Mouse (Mus musculus) cerebellum, adult 8-10 months (tissue): Measurements from ENCODE around the gene Il17rb.

Experiments
- DNase-seq: peaks from one replicate; pipeline ENCODE4 v3.0.0; 2022

The Il17rb gene

DNA sequence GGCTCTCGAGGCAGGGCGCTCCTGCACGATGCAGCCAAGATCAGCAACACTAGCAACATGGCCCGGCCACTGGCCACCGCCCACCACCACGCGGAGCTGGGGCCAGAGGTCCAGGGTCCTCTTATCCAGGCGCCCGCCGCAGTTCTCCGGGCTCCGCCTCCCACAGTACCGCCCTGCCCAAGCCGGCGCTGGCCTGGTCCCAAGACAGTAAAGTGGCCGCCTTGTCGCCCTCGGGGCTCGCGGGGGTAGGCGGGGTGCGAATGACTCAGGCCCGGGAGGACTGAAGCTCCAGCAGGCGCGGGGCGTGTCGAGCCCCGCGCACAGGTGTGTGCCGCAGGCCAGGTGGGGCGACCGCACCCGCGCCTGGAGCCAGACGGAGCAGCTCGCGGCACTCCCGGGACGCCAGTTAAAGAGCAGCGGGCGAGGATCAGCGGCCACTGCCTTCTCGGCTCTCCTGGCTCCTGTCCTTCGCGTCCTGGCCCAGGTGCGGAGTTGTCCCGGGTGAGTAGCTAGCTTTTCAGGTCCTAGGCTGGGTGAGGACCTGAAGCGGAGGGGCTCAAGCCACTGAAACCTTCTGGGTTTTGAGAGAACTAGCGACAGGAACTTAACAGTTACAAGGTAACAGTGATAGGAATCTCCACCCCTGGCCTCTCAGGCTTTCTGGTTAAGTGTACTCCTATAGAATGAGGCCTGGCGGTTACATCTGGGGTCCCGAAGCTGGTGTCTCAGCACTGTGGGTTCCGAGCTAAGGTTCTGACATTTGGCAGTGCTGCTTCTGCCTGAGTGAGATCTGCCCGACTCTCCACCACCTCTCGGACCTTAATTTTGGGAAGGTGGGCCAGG is at the start of gene Il17rb, which contains the start of gene Chdh:
Il17rb (minus strand) TSS at position 164 of the 843 bp plus-strand sequence.
Chdh (plus strand) TSS at position 291 of the 843 bp plus-strand sequence.
- peak; percentile 20 for DNase-seq

DNA sequence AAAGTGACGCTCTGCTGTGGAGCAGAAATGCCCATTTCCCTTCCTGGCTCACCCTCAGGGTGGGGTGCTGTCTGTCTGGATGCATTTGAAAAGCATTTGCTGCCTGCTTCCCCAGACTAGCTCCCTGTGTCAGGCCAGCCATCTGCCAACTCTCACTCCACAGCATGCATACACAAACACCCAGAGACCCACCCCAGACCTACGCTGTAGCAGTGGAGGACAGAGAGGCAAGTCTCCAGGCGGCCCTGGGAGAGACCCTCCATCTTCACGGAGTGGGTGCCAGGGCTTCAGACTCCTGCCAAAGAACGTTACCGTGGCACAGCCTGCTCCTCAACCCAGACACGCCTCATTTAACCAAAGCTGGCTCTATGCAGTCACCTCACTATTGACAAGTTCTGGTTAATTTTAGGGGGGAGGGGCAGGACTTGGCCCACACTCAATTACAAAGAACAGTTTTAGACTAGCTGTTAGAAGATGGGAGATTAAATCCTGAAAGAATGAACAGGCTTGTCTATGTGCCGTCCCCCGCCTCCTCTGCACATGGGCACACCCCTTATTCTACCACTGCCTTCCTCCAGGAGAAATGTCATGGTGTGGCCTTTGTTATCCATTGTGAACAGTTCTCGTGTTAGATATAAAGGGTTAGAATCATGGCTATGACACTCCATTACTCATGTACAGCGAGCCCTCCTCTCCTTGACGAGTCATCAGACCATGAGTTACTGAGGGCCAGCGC is 47.5 kb upstream of the Il17rb start:
- DNase-seq: no peak

DNA sequence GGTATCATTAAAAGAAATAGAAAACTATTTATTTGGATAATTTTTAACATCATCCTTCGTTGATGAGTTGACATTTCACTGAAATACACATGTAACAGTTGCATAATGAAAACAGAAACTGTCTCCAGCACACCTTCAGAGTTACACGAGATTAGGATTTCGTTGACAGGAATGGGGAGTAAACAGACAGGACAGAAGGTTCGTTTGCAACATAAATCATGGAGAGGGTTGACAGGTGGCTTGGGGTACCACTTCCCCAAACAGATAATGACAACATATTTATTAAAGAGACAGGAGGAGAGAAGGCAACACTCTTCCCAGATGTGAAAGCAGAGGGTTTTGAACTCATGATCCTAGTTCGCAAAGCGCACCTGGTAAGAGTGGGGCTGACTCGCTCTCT is 46.2 kb upstream of the Il17rb start:
- DNase-seq: no peak

DNA sequence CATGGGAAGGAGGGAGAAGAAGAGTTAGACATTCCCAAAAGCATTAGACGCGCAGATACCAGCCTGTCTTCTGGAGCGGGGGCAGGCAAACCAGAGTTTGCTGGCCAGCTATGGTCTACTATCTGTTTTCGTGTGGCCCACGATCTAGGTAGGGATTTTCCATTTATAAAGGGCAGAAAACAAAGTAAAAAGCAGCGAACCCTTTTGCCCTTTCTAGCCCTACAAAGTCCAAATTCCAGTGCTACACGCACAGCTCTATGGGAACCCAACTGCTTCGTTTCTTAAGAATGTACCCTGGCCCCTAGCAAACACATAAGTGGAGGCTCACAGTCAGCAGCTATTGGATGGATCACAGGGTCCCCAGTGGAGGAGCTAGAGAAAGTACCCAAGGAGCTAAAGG is 41.6 kb upstream of the Il17rb start:
- no peak for DNase-seq

DNA sequence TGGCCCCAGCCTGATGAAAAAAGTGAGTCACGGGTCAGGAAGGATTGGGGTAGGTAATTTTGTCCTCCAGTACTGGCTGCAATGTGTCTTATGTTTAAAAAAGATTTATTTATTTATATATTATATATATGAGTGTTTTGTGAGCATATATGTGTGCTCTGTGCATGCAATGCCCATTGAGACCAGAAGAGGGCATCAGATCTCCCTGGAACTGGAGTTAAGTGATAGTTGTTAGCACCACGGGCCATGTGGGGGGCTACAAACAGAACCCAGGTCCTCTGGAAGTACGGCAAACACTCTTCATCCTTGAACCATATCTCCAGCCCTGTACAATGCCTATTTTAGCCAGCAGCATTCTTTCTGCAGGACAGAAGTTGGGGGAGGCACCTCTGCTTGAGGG is 39.4 kb upstream of the Il17rb start:
- no peak for DNase-seq

DNA sequence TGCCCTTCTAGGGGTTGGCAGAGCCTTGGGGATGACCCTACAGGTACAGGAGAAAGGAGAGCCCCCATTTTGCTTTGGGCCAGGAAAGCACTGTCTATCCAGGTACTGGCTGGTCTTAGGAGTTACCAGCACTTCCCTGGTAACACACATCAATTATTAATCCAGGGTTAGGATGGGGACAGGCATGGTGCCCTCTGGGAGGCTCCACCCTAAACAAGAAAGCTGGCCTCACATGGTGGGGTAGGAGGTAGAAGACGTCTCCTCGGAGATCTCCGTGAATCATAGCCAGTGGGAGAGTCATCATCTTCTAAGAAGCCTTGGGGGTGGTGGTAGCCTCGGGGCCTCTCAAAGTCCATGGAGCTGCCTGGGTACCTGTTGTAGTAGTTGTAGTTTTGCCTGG is 38.3 kb upstream of the Il17rb start:
- DNase-seq: no peak

DNA sequence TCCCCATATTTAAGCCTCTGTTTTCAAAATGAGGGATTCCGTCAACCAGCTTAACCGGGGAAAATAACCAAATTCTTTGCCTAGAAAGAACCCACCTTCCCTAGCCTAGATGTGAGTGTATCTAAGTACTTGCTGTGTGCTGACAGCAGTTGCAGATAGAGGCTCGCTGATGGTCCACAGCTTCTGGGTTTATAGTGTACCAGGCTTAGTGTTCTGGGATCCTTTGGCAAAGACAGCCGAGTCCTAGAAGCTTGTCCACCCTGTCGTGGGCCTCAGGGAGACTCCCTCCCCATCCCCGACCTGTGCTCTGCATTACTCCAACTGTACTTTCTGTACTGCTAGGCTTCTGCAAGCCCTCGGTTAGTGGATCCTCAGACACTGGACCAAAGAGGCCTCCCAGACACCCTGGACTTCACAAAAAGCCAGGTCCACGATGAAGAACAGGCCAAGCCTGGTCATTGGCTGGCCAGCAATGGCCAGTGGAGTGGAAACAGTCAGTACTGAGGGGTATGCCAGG is 37.1 kb upstream of the Il17rb start:
- no peak for DNase-seq

GRCm38 (mm10) chr14:30045239-30045638 is 36.5 kb upstream of the Il17rb start:
- no peak for DNase-seq

DNA sequence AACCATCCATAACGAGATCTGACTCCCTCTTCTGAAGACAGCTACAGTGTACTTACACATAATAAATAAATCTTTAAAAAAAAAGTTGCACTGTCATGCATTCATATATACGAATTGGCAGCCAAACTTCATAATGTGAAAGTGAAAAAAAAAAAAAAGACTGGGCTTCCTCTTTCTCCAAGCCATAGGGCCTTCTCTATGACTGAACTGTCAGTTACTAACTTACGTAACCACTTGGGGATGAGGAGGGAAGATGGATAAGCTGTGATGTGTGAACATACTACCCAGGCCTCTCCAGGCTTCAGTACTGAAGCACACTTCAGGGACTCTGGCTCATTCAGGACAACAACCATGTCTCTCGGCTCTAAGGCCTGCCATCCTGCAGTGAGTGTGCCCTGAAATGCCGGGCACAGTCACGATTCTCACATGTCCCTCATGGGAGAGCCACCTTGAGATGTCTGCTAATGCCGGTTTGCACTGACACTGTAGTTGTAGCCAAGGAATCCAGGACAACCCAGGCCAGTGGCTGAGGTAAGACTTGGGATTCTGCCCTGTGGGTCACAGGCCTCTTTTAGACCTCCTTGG is 34.8 kb upstream of the Il17rb start:
- no peak for DNase-seq

DNA sequence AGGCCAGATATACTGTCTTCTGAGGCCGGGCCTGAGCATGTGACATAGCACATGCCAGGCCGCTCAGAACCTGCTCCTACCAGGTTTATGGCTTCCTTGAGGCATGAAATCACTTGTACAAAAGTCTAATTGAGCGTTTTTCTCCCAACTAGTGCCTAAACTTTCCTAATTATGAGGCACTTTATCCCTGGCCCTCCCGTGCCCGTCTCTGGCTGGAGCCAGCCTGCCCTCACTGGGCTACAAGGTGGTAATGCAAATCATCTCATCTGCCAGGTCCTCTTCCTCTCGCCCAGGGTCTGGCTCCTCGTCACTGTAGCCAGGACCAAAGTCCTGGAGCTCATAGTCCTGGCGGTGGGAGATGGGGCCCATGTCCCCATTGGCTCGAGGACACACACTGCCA is 33.1 kb upstream of the Il17rb start:
- DNase-seq: no peak

- DNase-seq: no peak
Measured at GRCm38 (mm10) chr14:30039413-30039812, 30.7 kb upstream of the Il17rb start.

GRCm38 (mm10) chr14:30038431-30038830 is 29.7 kb upstream of the Il17rb start:
- no peak for DNase-seq

GRCm38 (mm10) chr14:30033405-30033804 is 24.7 kb upstream of the Il17rb start:
- DNase-seq: no peak

- DNase-seq: no peak
Measured at GRCm38 (mm10) chr14:30027378-30027777, 18.7 kb upstream of the Il17rb start.

DNA sequence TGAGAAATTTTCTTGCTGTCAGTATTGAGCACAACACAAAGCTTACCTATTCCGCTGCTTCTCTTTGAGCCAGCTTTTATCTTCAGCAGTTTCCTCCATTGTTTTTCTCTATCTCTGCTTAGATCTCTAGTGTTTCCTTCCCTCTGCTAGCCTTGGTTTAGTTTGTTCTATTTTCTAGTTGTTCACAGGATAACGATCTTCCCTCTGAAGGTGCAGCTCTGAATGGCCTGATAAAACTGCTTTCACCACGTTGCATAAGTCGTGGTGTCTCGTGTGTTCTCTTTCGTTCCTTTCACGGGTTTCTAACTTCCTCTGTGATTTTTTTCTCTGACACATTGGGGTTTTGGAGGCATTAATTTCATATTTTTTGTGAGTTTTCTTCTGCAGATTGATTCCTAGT is 15.7 kb upstream of the Il17rb start:
- DNase-seq: no peak

- no peak for DNase-seq
Measured at GRCm38 (mm10) chr14:30022471-30022870, 13.8 kb upstream of the Il17rb start.

DNA sequence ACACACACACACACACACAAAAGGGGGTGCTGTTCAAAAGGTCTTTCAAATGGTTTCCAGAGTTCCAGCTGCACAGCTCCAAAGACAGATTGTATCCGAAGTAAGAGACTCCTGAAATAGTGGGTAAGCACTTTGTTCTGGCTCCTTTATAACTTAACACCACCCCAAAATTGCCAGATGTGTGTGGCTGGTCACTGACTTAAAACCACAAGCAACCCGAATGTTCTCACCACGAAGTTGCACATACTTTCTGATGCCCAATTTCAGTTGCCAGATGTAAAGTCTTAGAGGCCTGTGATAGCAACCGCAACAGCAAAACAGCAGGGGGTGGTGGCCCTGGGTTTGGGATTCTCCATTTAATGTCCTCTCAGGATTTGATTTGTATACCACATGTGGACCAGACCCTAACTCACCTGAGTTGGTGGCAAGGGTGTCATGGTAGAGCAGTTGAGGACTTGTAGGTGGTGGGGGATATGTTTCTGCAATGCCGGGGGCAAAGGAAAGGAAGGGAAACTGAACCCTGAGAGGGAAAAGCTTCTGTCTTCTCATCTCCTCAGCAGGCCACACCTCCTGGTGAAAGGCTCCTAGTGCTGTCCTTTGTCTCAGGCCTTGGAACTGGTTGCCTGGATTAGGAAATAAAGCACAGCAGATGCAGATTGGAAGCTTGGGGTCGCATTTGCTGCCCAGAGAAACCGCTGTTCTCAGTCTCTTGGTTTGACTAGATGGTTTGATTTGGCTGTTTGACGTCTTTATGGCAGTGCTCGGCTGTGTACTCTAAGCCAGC is 11.3 kb upstream of the Il17rb start:
- DNase-seq: no peak

GRCm38 (mm10) chr14:30019375-30019774 is 10.7 kb upstream of the Il17rb start:
- DNase-seq: no peak

- DNase-seq: no peak
Measured at GRCm38 (mm10) chr14:30018846-30019245, 10.2 kb upstream of the Il17rb start.

- no peak for DNase-seq
Measured at GRCm38 (mm10) chr14:30018463-30018801, 9.7 kb upstream of the Il17rb start.

GRCm38 (mm10) chr14:30017794-30018462 is 9.2 kb upstream of the Il17rb start:
- no peak for DNase-seq

DNA sequence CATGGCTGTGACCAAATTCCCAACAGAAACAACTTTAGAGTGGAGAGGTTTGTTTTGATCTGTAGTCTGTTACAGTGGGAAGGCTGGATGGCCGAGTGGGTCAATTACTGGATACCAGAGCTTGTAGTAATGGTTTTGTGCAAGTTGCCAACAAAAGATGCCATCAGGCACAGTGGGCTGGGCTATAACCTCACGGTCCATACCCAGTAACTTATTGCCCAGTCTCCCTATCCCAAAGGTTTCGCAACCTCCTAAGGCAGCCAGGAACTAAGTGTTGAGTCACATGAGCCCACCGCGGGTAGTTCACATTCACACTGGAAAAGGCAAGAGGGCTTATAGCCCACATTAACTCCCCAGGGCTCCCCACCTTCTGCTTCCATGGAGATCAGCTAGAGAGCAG is 8.0 kb upstream of the Il17rb start:
- DNase-seq: no peak
